Mouse (Mus musculus): ENCODE data around the gene Cryl1. TPM values are rescaled to one million over a fixed set of nuclear protein-coding genes. Genes with fewer than 3 reads are reported as not detected.

The Cryl1 gene
- polyA plus RNA-seq, 1 experiment from 2014 or later, result 9.2 TPM

- no peak for ATAC-seq (replicated peaks)
- 58% methylated on average over 6 of the region's 6 CpGs for WGBS
These were observed 59.7 kb downstream of the Cryl1 start for GRCm38 (mm10) chr14:57338666-57339065.

GRCm38 (mm10) chr14:57334833-57335232 is 63.5 kb downstream of the Cryl1 start:
- Histone ChIP-seq H3K36me3 (replicated peaks) (no peaks in the 10 kb centered on the region), H3K27ac (no peak overlapping the region), H3K27me3 (replicated peaks) (no peaks in the 10 kb centered on the region), H3K4me3 (no peak overlapping the region), H3K4me2 (no peak overlapping the region), H3K9ac (no peak overlapping the region), H3K4me1 (no peaks in the 10 kb centered on the region), H3K9me3 (no peaks in the 10 kb centered on the region)
- WGBS, result 76% methylated on average over 6 of the region's 6 CpGs
- no peak for ATAC-seq (replicated peaks)

More at GRCm38 (mm10) chr14:57338666-57339065, 59.7 kb downstream of the Cryl1 start:
- no peak overlapping the region for H3K9ac ChIP-seq
- no peak overlapping the region for H3K27ac ChIP-seq
- H3K4me1 ChIP-seq, result peaks cover 5% of the 10 kb centered on the region; the same call in 1 of the 2 replicates
- no peak overlapping the region for H3K4me2 ChIP-seq
- H3K4me3 ChIP-seq, result no peak overlapping the region
- no peaks in the 10 kb centered on the region for H3K36me3 ChIP-seq (replicated peaks)
- no peaks in the 10 kb centered on the region for H3K27me3 ChIP-seq (replicated peaks)
- H3K9me3 ChIP-seq, result no peaks in the 10 kb centered on the region

- WGBS, result 86% methylated on average over 8 of the region's 8 CpGs
These were observed 65.8 kb downstream of the Cryl1 start for GRCm38 (mm10) chr14:57332503-57332902.

GRCm38 (mm10) chr14:57331097-57331496 is 67.2 kb downstream of the Cryl1 start:
- no peak overlapping the region for H3K9ac ChIP-seq
- no peak overlapping the region for H3K4me3 ChIP-seq
- ATAC-seq (replicated peaks), result no peak
- 81% methylated on average over 10 of the region's 10 CpGs for WGBS
- no peak overlapping the region for H3K27ac ChIP-seq
- H3K4me1 ChIP-seq, result no peaks in the 10 kb centered on the region
- H3K36me3 ChIP-seq (replicated peaks), result no peaks in the 10 kb centered on the region
- no peak overlapping the region for H3K4me2 ChIP-seq
- no peaks in the 10 kb centered on the region for H3K27me3 ChIP-seq (replicated peaks)
- no peaks in the 10 kb centered on the region for H3K9me3 ChIP-seq

More at GRCm38 (mm10) chr14:57332503-57332902, 65.8 kb downstream of the Cryl1 start:
- Histone ChIP-seq H3K27ac (no peak overlapping the region), H3K9me3 (no peaks in the 10 kb centered on the region), H3K9ac (no peak overlapping the region), H3K4me3 (no peak overlapping the region), H3K4me2 (no peak overlapping the region), H3K36me3 (replicated peaks) (no peaks in the 10 kb centered on the region), H3K4me1 (no peaks in the 10 kb centered on the region), H3K27me3 (replicated peaks) (no peaks in the 10 kb centered on the region)
- no peak for ATAC-seq (replicated peaks)

GRCm38 (mm10) chr14:57329600-57329999 is 68.7 kb downstream of the Cryl1 start:
- H3K27ac ChIP-seq, result no peak overlapping the region
- 86% methylated on average over 15 of the region's 15 CpGs for WGBS
- H3K4me2 ChIP-seq, result no peak overlapping the region
- ATAC-seq (replicated peaks), result no peak
- H3K36me3 ChIP-seq (replicated peaks), result no peaks in the 10 kb centered on the region
- no peaks in the 10 kb centered on the region for H3K9me3 ChIP-seq
- H3K4me3 ChIP-seq, result no peak overlapping the region
- no peak overlapping the region for H3K9ac ChIP-seq
- no peaks in the 10 kb centered on the region for H3K4me1 ChIP-seq
- no peaks in the 10 kb centered on the region for H3K27me3 ChIP-seq (replicated peaks)

GRCm38 (mm10) chr14:57326771-57327170 is 71.6 kb downstream of the Cryl1 start:
- H3K4me2 ChIP-seq, result no peak overlapping the region
- H3K4me3 ChIP-seq, result no peak overlapping the region
- H3K9me3 ChIP-seq, result no peaks in the 10 kb centered on the region
- H3K27ac ChIP-seq, result no peak overlapping the region
- no peaks in the 10 kb centered on the region for H3K27me3 ChIP-seq (replicated peaks)
- ATAC-seq (replicated peaks), result no peak
- H3K4me1 ChIP-seq, result no peaks in the 10 kb centered on the region
- WGBS, result 91% methylated on average over 6 of the region's 6 CpGs
- no peaks in the 10 kb centered on the region for H3K36me3 ChIP-seq (replicated peaks)
- H3K9ac ChIP-seq, result no peak overlapping the region

- Histone ChIP-seq H3K4me2 (no peak overlapping the region), H3K4me3 (no peak overlapping the region), H3K27me3 (replicated peaks) (no peaks in the 10 kb centered on the region), H3K36me3 (replicated peaks) (no peaks in the 10 kb centered on the region), H3K9me3 (no peaks in the 10 kb centered on the region), H3K4me1 (no peaks in the 10 kb centered on the region), H3K27ac (no peak overlapping the region), H3K9ac (no peak overlapping the region)
- ATAC-seq (replicated peaks), result no peak
- 97% methylated on average over 1 of the region's 1 CpGs for WGBS
These were observed 79.5 kb downstream of the Cryl1 start for GRCm38 (mm10) chr14:57318812-57319211.

- no peak overlapping the region for H3K9ac ChIP-seq
- H3K4me1 ChIP-seq, result no peaks in the 10 kb centered on the region
- no peak overlapping the region for H3K4me3 ChIP-seq
- H3K27me3 ChIP-seq (replicated peaks), result no peaks in the 10 kb centered on the region
- H3K9me3 ChIP-seq, result no peaks in the 10 kb centered on the region
- no peak for ATAC-seq (replicated peaks)
- no peak overlapping the region for H3K27ac ChIP-seq
- WGBS, result 67% methylated on average over 16 of the region's 16 CpGs
- no peak overlapping the region for H3K4me2 ChIP-seq
- H3K36me3 ChIP-seq (replicated peaks), result no peaks in the 10 kb centered on the region
These were observed 81.4 kb downstream of the Cryl1 start for GRCm38 (mm10) chr14:57316662-57317600.

GRCm38 (mm10) chr14:57315976-57316375 is 82.4 kb downstream of the Cryl1 start:
- Histone ChIP-seq H3K9ac (no peak overlapping the region), H3K36me3 (replicated peaks) (no peaks in the 10 kb centered on the region), H3K9me3 (no peaks in the 10 kb centered on the region), H3K4me1 (no peaks in the 10 kb centered on the region), H3K4me2 (no peak overlapping the region), H3K27ac (no peak overlapping the region), H3K27me3 (replicated peaks) (no peaks in the 10 kb centered on the region), H3K4me3 (no peak overlapping the region)
- WGBS, result 38% methylated on average over 3 of the region's 3 CpGs
- ATAC-seq (replicated peaks), result no peak; the same call in 1 of the 2 replicates

- Histone ChIP-seq H3K36me3 (replicated peaks) (no peaks in the 10 kb centered on the region), H3K9ac (no peak overlapping the region), H3K4me2 (no peak overlapping the region), H3K4me3 (no peak overlapping the region), H3K4me1 (no peaks in the 10 kb centered on the region), H3K9me3 (no peaks in the 10 kb centered on the region), H3K27me3 (replicated peaks) (no peaks in the 10 kb centered on the region), H3K27ac (no peak overlapping the region)
- 58% methylated on average over 7 of the region's 7 CpGs for WGBS
- no peak; the same call in 1 of the 2 replicates for ATAC-seq (replicated peaks)
These were observed 82.8 kb downstream of the Cryl1 start for GRCm38 (mm10) chr14:57315551-57315950.

GRCm38 (mm10) chr14:57301600-57302230 is 96.6 kb downstream of the Cryl1 start:
- no peaks in the 10 kb centered on the region for H3K27me3 ChIP-seq (replicated peaks)

GRCm38 (mm10) chr14:57300530-57300929 is 97.8 kb downstream of the Cryl1 start:
- H3K9ac ChIP-seq, result no peak overlapping the region
- no peak overlapping the region for H3K4me3 ChIP-seq
- no peaks in the 10 kb centered on the region for H3K9me3 ChIP-seq
- H3K27me3 ChIP-seq (replicated peaks), result no peaks in the 10 kb centered on the region
- H3K36me3 ChIP-seq (replicated peaks), result no peaks in the 10 kb centered on the region
- H3K4me1 ChIP-seq, result no peaks in the 10 kb centered on the region
- 64% methylated on average over 2 of the region's 2 CpGs for WGBS
- no peak overlapping the region for H3K27ac ChIP-seq
- no peak for ATAC-seq (replicated peaks)
- no peak overlapping the region for H3K4me2 ChIP-seq

More at GRCm38 (mm10) chr14:57301600-57302230, 96.6 kb downstream of the Cryl1 start:
- Histone ChIP-seq H3K4me2 (no peak overlapping the region), H3K36me3 (replicated peaks) (no peaks in the 10 kb centered on the region), H3K9me3 (no peaks in the 10 kb centered on the region), H3K4me1 (no peaks in the 10 kb centered on the region), H3K4me3 (no peak overlapping the region), H3K27ac (no peak overlapping the region), H3K9ac (no peak overlapping the region)
- no peak for ATAC-seq (replicated peaks)
- 88% methylated on average over 11 of the region's 11 CpGs for WGBS
